Mouse (Mus musculus) CH12.LX (cell line): ENCODE data around the gene Nufip2.

Experiments used
- CHD2 ChIP-seq: IDR thresholded peaks from 2 replicates; pipeline ENCODE4 v1.6.1; 2011; ENCODE audit warnings: low read length, improper control_type of control experiment
- CTCF ChIP-seq, 2 experiments: IDR thresholded peaks in 1 of 2; conservative IDR thresholded peaks in 1 of 2; 2 replicates each; pipeline ENCODE4 v1.5.1; 2011 to 2012; ENCODE audit warnings: low read depth in 2 of 2, low read length in 2 of 2, improper control_type of control experiment in 1 of 2, inconsistent platforms in 1 of 2, mild to moderate bottlenecking in 1 of 2, moderate library complexity in 1 of 2
- EP300 ChIP-seq: IDR thresholded peaks from 2 replicates; pipeline ENCODE4 v1.6.1; 2011; ENCODE audit warnings: low read length, improper control_type of control experiment
- HCFC1 ChIP-seq: IDR thresholded peaks from 2 replicates; pipeline ENCODE4 v1.6.1; 2012; ENCODE audit warnings: low read depth, mild to moderate bottlenecking, inconsistent platforms, low read length, improper control_type of control experiment
- KAT2A ChIP-seq: IDR thresholded peaks from 2 replicates; pipeline ENCODE4 v1.6.1; 2012; ENCODE audit warnings: low read length, improper control_type of control experiment, inconsistent platforms; ENCODE audit not compliant: insufficient replicate concordance
- ZNF384 ChIP-seq: IDR thresholded peaks from 2 replicates; pipeline ENCODE4 v1.6.1; 2012; ENCODE audit warnings: low read depth, low read length, improper control_type of control experiment, inconsistent platforms

DNA sequence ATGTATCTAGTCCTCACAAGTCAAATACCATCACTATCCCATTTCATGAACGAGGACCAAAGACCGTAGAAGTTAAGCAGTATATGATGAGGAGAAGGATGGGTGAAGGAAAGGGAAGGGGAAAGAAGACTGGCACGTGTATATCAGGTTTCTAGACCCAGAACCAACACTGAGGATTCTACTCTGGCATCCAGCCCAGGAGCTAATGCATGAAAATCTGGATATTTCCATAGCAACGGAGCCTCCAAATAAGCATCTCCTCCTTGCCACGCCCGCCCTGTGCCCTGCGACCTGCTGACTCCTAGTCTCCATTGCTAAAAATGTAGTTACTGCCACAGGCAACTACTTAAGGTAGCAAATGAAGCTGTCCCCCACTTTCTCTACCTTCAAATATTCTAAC, 38.8 kb downstream of the Nufip2 start:
- TF ChIP-seq EP300 (no peak), CTCF (conservative IDR thresholded peaks at IDR 0.05 in 1 of 2, IDR thresholded peaks at IDR 0.05 in 1 of 2; ENCODE audit: low read depth in 2 of 2, low read length in 2 of 2) (no peak), ZNF384 (no peak), KAT2A (no peak), CHD2 (no peak), HCFC1 (no peak)
